Mouse (Mus musculus): ENCODE measurements around the gene Zmiz1. TPM values are rescaled to one million over a fixed set of nuclear protein-coding genes. Genes with fewer than 3 reads are reported as not detected.
A peak's percentile ranks its signal among the peaks of the same experiment; 100 is the strongest.

Zmiz1 gene
- polyA plus RNA-seq, 1 experiment, result 34.5 TPM

DNA sequence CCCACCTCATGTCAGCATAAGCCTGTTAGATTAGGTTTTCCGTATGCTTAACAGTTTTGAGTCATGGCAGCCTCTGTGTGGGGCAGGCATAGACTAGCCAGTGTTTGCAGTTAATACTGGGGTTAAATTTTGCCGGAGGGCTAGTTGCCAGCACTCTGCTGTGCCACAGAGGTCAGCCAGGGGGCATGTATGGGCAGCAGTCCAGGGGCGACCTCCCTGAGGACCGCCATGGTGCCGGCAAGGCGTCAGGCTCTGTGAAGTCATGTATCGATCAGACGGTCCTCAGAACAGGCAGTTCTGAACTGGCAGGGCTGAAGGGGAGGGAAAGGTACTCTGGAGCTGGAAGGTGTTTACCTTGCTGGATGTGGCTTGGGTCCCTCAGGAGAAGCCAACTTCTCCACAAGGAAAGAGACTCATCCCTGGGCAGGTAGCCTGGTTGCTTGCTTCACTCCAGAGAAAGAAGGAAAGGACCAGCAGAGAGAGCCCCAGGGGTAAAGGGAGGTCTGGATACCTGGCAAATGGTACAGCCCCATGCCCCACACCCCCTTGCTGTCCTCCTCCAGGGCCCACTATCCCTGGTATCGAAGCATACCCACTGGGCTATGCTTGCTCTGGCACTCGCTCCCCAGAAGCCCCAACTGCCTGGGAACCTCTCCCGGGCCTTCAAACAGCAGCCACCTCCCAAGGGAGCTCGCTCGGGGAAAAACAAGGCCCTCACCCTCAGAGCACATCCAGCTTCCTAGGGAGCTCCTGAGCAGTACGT lies 151.6 kb downstream of the Zmiz1 start:
- Histone ChIP-seq H3ac (ENCODE audit: control insufficient read depth, insufficient read length) (no peak overlapping the region), H3K36me3 (ENCODE audit: control insufficient read depth, insufficient read depth) (no peaks in the 10 kb centered on the region), H3K4me3 (no peak overlapping the region), H3K79me2 (ENCODE audit: control insufficient read depth, insufficient read depth) (peaks cover 28% of the 10 kb centered on the region), H3K27me3 (ENCODE audit: control insufficient read depth, insufficient read depth, insufficient read length) (no peaks in the 10 kb centered on the region), H3K4me2 (ENCODE audit: low read depth) (no peak overlapping the region)
- TF ChIP-seq MYOD1 (IDR thresholded peaks at IDR 0.05; ENCODE audit: control insufficient read depth in 1 of 3, insufficient read length in 2 of 3, low read depth in 2 of 3) (no peak), POLR2AphosphoS2 (IDR thresholded peaks at IDR 0.05; ENCODE audit: insufficient read length, low read depth) (peak; percentile 38), MYOG (IDR thresholded peaks at IDR 0.05; ENCODE audit: control insufficient read depth in 1 of 3, insufficient read depth in 1 of 3, insufficient read length in 2 of 3, low read depth in 2 of 3) (no peak), REST (IDR thresholded peaks at IDR 0.05; ENCODE audit: insufficient read depth, insufficient read length) (no peak)

DNA sequence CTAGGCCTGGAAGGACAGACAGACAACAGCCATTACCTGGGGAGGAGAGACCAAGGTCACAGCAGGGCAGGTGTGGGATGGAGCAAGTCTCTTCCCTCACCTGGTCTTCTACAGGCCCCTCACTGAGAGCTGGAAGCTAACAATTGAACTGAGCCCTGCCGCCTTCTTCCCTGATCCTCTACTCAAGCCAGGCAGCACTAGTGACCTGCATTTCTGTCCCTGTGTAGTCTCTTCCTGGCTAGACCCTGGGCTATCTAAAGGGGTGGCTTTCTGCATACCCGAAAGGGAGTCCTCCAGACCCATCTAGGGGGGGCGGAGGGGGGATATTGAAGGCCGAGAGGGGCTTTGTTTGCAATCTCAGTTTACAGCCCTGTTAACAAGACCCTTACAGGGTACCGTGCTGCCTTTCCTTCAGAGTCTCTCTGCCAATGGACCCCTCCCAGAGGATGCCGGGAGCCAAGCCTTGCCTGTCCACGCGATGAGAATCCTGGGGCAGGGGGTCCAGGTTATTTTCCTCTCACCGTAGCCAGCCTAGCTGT lies 152.2 kb downstream of the Zmiz1 start:
- no peak for TF ChIP-seq MAX (IDR thresholded peaks at IDR 0.05; ENCODE audit: low read depth)
- TF ChIP-seq TCF12 (IDR thresholded peaks at IDR 0.05; ENCODE audit: insufficient read depth, poor library complexity, severe bottlenecking), result no peak
- TF ChIP-seq CEBPB (IDR thresholded peaks at IDR 0.05; ENCODE audit: insufficient read depth, poor library complexity, severe bottlenecking), result no peak
- no peak for TF ChIP-seq MYOG (IDR thresholded peaks at IDR 0.05; ENCODE audit: control insufficient read depth in 1 of 3, insufficient read depth in 1 of 3, insufficient read length in 2 of 3, low read depth in 2 of 3)
- TF ChIP-seq E2F4 (IDR thresholded peaks at IDR 0.05; ENCODE audit: insufficient read depth), result no peak
- no peak for TF ChIP-seq SRF (IDR thresholded peaks at IDR 0.05; ENCODE audit: control insufficient read depth, insufficient read length, low read depth)
- TF ChIP-seq MYOD1 (IDR thresholded peaks at IDR 0.05; ENCODE audit: control insufficient read depth in 1 of 3, insufficient read length in 2 of 3, low read depth in 2 of 3), result no peak
- TF ChIP-seq USF1 (IDR thresholded peaks at IDR 0.05; ENCODE audit: low read depth), result no peak
- no peak for TF ChIP-seq POLR2AphosphoS2 (IDR thresholded peaks at IDR 0.05; ENCODE audit: insufficient read length, low read depth)
- no peak for TF ChIP-seq POLR2A (IDR thresholded peaks at IDR 0.05; ENCODE audit: insufficient read length, low read depth)
- TF ChIP-seq REST (IDR thresholded peaks at IDR 0.05; ENCODE audit: insufficient read depth, insufficient read length), result no peak
- no peak for TF ChIP-seq TCF3 (IDR thresholded peaks at IDR 0.05; ENCODE audit: insufficient read length, low read depth)
- no peaks in the 10 kb centered on the region for H3K36me3 ChIP-seq (ENCODE audit: control insufficient read depth, insufficient read depth)
- no peak overlapping the region for H3ac ChIP-seq (ENCODE audit: control insufficient read depth, insufficient read length)
- H3K4me2 ChIP-seq (ENCODE audit: low read depth), result no peak overlapping the region
- H3K79me2 ChIP-seq (ENCODE audit: control insufficient read depth, insufficient read depth), result peaks cover 28% of the 10 kb centered on the region
- H3K4me3 ChIP-seq, result no peak overlapping the region
- no peaks in the 10 kb centered on the region for H3K27me3 ChIP-seq (ENCODE audit: control insufficient read depth, insufficient read depth, insufficient read length)

GRCm38 (mm10) chr14:25611815-25612698 lies 153.1 kb downstream of the Zmiz1 start:
- Histone ChIP-seq H3K79me2 (ENCODE audit: control insufficient read depth, insufficient read depth) (peaks cover 30% of the 10 kb centered on the region), H3K4me2 (ENCODE audit: low read depth) (no peak overlapping the region), H3K27me3 (ENCODE audit: control insufficient read depth, insufficient read depth, insufficient read length) (no peaks in the 10 kb centered on the region), H3K36me3 (ENCODE audit: control insufficient read depth, insufficient read depth) (no peaks in the 10 kb centered on the region), H3ac (ENCODE audit: control insufficient read depth, insufficient read length) (no peak overlapping the region), H3K4me3 (no peak overlapping the region)
- TF ChIP-seq POLR2AphosphoS2 (IDR thresholded peaks at IDR 0.05; ENCODE audit: insufficient read length, low read depth) (no peak), CEBPB (IDR thresholded peaks at IDR 0.05; ENCODE audit: insufficient read depth, poor library complexity, severe bottlenecking) (no peak), TCF12 (IDR thresholded peaks at IDR 0.05; ENCODE audit: insufficient read depth, poor library complexity, severe bottlenecking) (no peak), USF1 (IDR thresholded peaks at IDR 0.05; ENCODE audit: low read depth) (no peak), MAX (IDR thresholded peaks at IDR 0.05; ENCODE audit: low read depth) (no peak), REST (IDR thresholded peaks at IDR 0.05; ENCODE audit: insufficient read depth, insufficient read length) (no peak), MYOG (IDR thresholded peaks at IDR 0.05; ENCODE audit: control insufficient read depth in 1 of 3, insufficient read depth in 1 of 3, insufficient read length in 2 of 3, low read depth in 2 of 3) (no peak), E2F4 (IDR thresholded peaks at IDR 0.05; ENCODE audit: insufficient read depth) (no peak), MYOD1 (IDR thresholded peaks at IDR 0.05; ENCODE audit: control insufficient read depth in 1 of 3, insufficient read length in 2 of 3, low read depth in 2 of 3) (no peak), POLR2A (IDR thresholded peaks at IDR 0.05; ENCODE audit: insufficient read length, low read depth) (no peak), SRF (IDR thresholded peaks at IDR 0.05; ENCODE audit: control insufficient read depth, insufficient read length, low read depth) (no peak), TCF3 (IDR thresholded peaks at IDR 0.05; ENCODE audit: insufficient read length, low read depth) (no peak)

DNA sequence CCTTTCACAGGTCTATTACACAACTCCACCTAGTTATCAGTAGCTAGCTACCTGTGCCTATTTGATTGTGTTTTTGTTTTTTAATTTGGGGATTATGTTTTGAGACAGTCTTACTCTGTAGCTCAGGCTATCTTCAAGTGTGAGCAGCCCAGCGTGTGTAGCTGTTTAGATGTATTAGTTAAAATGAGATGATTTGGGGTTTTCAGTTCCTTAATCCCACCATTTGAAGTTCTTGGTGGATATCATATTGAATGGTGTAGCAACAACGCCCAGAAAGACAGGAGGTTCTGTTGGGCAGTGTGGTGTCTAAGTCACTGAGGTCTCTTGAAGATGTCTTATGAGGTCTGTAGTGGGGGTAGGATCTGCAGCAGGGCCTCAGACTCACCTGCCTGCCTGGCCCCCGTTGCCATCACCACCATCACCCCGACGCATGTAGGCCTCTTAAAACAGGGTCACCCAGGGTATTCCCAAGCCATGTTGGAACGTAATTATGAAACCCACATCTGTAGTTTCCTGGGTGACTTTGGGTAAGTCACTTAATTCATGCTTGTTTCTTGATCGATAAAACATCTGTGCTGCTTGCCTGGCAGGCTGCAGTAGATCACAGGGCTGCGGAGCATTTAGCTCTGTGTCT lies 155.1 kb downstream of the Zmiz1 start:
- H3K27me3 ChIP-seq (ENCODE audit: control insufficient read depth, insufficient read depth, insufficient read length), result no peaks in the 10 kb centered on the region
- H3K79me2 ChIP-seq (ENCODE audit: control insufficient read depth, insufficient read depth), result peaks cover 29% of the 10 kb centered on the region
- H3K4me2 ChIP-seq (ENCODE audit: low read depth), result no peak overlapping the region
- H3ac ChIP-seq (ENCODE audit: control insufficient read depth, insufficient read length), result no peak overlapping the region
- H3K4me3 ChIP-seq, result no peak overlapping the region
- H3K36me3 ChIP-seq (ENCODE audit: control insufficient read depth, insufficient read depth), result no peaks in the 10 kb centered on the region
- peak; percentile 21 for TF ChIP-seq POLR2AphosphoS2 (IDR thresholded peaks at IDR 0.05; ENCODE audit: insufficient read length, low read depth)
- no peak for TF ChIP-seq E2F4 (IDR thresholded peaks at IDR 0.05; ENCODE audit: insufficient read depth)
